8 mouse cellular contexts compared by ENCODE assay signal in genomic region chr16:35363150-35364062, GRCm38 (mm10). TPM values are rescaled to one million over a fixed set of nuclear protein-coding genes. Genes with fewer than 3 reads are reported as not detected.
DNase-seq lines count a peak whose midpoint lies in the region; ATAC-seq lines count a peak whose summit lies in the region.

TSS of gene Sec22a (minus strand) at chr16:35363918.

- peak; percentile 99 for ATAC-seq in megakaryocyte progenitor cell, adult 5-6 weeks (replicated peaks; ENCODE audit: poor library complexity)

- peak; percentile 95 for DNase-seq in adipocyte (ENCODE audit: low spot score)
- peak; percentile 98 for DNase-seq in embryo, embryonic 10 days (ENCODE audit: low spot score)
- DNase-seq in gastrocnemius, postnatal 10 days: peak; percentile 93
- DNase-seq in induced T-regulatory cell, adult 2 months (ENCODE audit: low read depth): peak; percentile 96
- DNase-seq in left cerebral cortex, adult 9 months (ENCODE audit: low spot score in 2 of 2): peak; percentile 83 to 92
- DNase-seq in right cerebral cortex, postnatal 14 days: peak; percentile 95
- peak; percentile 88 to 93 for DNase-seq in urinary bladder, postnatal 36 days (ENCODE audit: low spot score in 2 of 2)

RNA-seq across cellular contexts. Expression of gene Sec22a, which starts in this region (rescaled TPM):
- total RNA-seq in gastrocnemius, postnatal 10 days (2021): 10 to 100 TPM in 1 of 2 experiments, 1 to 10 TPM in 1; 9.2 to 10.5 TPM
- 12.4 and 19.4 TPM in 2 replicates for total RNA-seq in megakaryocyte progenitor cell, adult 5-6 weeks (2015)
- total RNA-seq in megakaryocyte progenitor cell, adult 5-6 weeks (2017): 6.2 and 13.3 TPM in 2 replicates

Comparison
In these comparisons a context has a peak if more than half of its experiments do, and no peak if none do; other contexts are left out.
1. Peak in every context shown above with its lines: DNase-seq and ATAC-seq.